Mouse (Mus musculus) urinary bladder, postnatal 36 days (tissue): ENCODE data around the gene Uba5.

Experiments used
- DNase-seq, 2 experiments: peaks; one replicate each; pipeline ENCODE4 v3.0.0; 2022; ENCODE audit warnings: low spot score in 2 of 2, mixed read lengths in 1 of 2

Gene Uba5

GRCm38 (mm10) chr9:104062430-104063243, at the start of gene Uba5:
Gene Uba5 (minus strand): TSS chr9:104063134.
- DNase-seq, result peak; percentile 63 to 69

GRCm38 (mm10) chr9:104109151-104109550, 46.2 kb upstream of the Uba5 start:
- DNase-seq, result no peak

- DNase-seq, result no peak
Observed at GRCm38 (mm10) chr9:104108571-104109143, 45.7 kb upstream of the Uba5 start.

- no peak for DNase-seq
Observed at GRCm38 (mm10) chr9:104107482-104107881, 44.5 kb upstream of the Uba5 start.

GRCm38 (mm10) chr9:104106930-104107329, 44.0 kb upstream of the Uba5 start:
- no peak for DNase-seq

- no peak for DNase-seq
Observed at GRCm38 (mm10) chr9:104104986-104105385, 42.1 kb upstream of the Uba5 start.

GRCm38 (mm10) chr9:104102901-104103300, 40.0 kb upstream of the Uba5 start:
- no peak for DNase-seq

- DNase-seq, result no peak
Observed at GRCm38 (mm10) chr9:104102301-104102700, 39.4 kb upstream of the Uba5 start.

- no peak for DNase-seq
Observed at GRCm38 (mm10) chr9:104101458-104101857, 38.5 kb upstream of the Uba5 start.

- no peak for DNase-seq
Observed at GRCm38 (mm10) chr9:104100822-104101221, 37.9 kb upstream of the Uba5 start.

- DNase-seq, result no peak
Observed at GRCm38 (mm10) chr9:104099060-104099459, 36.1 kb upstream of the Uba5 start.

GRCm38 (mm10) chr9:104098256-104098655, 35.3 kb upstream of the Uba5 start:
- no peak for DNase-seq

- no peak for DNase-seq
Observed at GRCm38 (mm10) chr9:104092945-104093344, 30.0 kb upstream of the Uba5 start.

GRCm38 (mm10) chr9:104088555-104088954, 25.6 kb upstream of the Uba5 start:
- no peak for DNase-seq

GRCm38 (mm10) chr9:104085730-104086429, 22.9 kb upstream of the Uba5 start:
- peak; percentile 39 to 48 for DNase-seq

GRCm38 (mm10) chr9:104080038-104080437, 17.1 kb upstream of the Uba5 start:
- no peak for DNase-seq

- peak; percentile 53 to 56 for DNase-seq
Observed at GRCm38 (mm10) chr9:104079379-104079778, 16.4 kb upstream of the Uba5 start.

GRCm38 (mm10) chr9:104078780-104079179, 15.8 kb upstream of the Uba5 start:
- no peak for DNase-seq

GRCm38 (mm10) chr9:104075808-104076207, 12.9 kb upstream of the Uba5 start:
- DNase-seq, result no peak

- no peak for DNase-seq
Observed at GRCm38 (mm10) chr9:104070863-104071604, 8.1 kb upstream of the Uba5 start.

- DNase-seq, result no peak
Observed at GRCm38 (mm10) chr9:104070241-104070640, 7.3 kb upstream of the Uba5 start.

- DNase-seq, result no peak
Observed at GRCm38 (mm10) chr9:104064571-104064970, 1.6 kb upstream of the Uba5 start.
